Mouse (Mus musculus): ENCODE data around the gene Mecom.

Gene Mecom

DNA sequence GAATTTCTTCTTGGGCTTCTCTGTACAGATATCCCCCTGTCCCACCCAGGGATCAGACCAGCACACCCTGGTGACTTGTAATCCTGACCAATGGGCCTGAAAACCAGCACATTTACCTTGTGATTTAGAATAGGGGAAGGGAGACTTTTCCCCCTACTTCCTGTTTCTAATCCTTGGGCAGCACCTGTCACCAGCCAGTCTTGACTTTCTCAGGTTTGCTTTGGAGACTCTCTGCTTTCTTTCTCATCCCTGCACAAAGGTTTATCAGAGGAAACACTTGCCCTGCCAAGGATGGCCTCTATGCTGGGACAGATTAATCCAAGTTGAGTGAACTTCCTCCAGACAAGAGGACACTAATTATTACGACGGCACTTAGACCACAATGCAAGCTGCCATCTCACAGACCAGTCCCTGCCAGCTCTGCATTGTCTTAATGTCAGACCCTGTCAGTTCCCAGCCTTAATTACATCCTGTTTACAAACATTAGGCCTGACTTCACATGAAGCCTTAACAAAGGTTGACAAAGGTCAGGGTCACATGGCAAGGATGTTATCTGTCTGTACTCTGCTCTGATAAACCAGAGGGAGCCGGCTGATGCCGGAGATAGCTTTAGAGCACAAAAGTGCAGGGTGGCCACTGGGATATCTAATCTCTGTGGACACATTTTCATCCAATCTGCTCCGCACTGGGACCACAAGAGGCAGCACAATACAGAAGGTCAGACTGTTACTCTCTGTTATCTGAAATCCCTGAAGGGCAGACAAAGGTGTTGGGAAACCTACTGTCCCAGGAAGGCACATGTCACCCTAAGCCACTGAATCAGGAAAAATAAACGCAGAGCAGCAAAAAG lies 193.7 kb downstream of the Mecom start:
- no peak for DNase-seq (ENCODE audit: low spot score in 2 of 2)

DNA sequence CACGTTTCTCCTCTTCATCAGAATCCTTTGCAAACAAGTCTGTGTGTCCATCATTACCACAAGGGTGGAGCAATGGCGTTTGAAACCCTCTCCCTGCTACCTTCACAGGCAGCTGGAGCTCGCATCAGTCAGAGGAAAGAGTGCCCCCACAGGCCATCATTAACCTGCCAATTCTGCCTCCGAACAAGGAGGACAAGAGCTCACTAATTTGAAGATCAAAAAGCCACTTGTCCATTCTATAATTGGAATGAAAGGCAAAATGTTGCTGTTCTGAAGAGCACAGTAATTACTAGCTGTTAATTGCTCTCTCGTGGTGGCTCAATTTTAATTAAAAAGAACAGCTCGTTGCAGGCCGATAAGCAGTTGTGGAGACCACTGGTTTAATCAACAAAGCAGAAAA lies 198.5 kb downstream of the Mecom start:
- no peak for DNase-seq (ENCODE audit: low spot score in 2 of 2)

DNA sequence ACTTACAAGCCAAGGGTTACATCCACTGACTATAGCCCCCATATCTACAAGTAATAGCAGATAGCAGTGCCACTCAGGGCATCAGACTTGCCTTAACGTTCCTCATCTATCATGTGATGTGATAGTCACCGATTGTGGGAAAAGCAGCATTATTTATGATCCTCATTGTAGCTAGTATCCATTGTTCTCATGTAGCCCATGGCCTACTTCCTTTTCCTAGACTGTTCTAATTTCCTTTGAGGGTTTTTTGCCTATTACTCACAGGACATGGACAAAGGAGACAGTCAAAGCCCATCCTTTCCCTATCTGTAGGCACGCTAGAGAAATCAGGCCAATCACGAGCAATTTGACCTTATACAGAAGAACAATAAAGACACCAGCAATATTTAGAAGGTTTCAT lies 203.7 kb downstream of the Mecom start:
- DNase-seq (ENCODE audit: low spot score in 2 of 2) = no peak

DNA sequence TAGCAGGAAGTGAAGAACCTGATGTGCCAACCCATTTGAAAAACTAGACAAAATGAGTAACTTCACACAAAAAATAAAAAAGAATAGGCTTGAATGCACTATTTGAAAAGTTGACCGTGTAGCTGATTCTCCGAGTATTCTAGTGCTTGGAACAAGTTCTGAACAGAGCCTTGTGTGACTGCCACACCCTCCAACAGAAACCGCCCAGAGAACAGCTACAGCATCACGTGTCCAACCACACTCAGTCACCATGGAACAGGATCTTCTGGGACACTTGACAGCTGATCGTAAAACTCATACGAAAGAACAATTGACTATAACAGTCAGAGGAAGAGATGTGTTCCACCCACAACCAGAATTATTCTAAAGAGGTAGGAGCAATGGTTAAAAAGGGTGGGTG lies 215.5 kb downstream of the Mecom start:
- no peak for DNase-seq (ENCODE audit: low spot score in 2 of 2)

DNA sequence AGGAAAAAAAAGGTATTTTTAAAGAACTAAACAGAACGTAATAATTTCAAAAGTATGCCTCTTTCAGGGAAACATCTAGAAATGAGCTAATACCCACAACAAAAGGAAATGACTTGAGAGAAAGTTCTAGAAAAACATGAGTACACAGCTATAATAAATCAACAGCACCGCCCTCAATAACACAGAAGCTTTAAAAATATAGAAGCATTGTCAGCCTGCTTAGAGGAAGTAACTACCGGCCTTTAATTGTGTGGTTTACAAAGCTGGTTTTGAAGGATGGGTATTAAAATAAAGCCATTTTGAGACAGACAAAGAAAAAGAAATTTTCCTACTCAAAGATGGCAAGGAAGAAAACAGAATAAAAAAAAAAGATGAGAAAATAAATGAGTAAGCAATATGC lies 217.3 kb downstream of the Mecom start:
- DNase-seq (ENCODE audit: low spot score in 2 of 2) = no peak

DNA sequence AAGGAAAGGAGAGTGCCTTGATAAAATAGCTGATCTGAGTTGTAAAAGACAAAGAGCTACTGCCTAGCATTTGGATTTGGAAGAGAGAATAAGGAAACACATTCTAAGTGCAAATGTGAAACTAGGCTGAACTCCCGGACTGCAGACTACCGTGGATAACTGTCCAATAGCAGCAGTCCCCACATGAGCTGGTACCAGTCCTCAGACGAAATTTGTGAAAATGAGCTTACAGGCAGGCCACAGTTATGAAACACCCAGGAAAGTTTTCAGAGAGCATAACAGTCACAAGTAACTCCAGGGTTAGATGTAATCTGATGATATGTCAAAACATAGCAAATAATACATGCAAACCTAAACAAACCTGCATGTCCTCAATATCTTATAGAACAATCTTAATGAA lies 217.8 kb downstream of the Mecom start:
- no peak for DNase-seq (ENCODE audit: low spot score in 2 of 2)

DNA sequence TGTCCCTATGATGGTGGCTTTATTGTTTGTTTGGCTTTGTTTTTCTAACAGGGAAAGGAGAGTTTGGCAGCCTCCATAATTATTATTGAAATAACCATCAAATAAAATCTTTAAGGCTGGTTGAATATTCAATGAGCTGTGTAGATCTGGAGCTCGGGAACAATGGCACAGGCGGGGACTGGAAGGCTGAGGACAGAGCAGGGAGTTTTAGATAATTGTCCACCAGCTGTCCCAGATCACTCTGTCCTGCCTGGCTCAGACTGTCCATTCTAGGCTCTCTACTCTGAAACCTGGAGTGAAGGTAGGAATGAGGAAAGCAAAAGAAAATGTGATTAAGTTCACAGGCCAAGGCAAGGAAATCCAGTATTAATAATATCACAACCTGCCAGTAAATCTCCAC lies 232.9 kb downstream of the Mecom start:
- no peak for DNase-seq (ENCODE audit: low spot score in 2 of 2)

DNA sequence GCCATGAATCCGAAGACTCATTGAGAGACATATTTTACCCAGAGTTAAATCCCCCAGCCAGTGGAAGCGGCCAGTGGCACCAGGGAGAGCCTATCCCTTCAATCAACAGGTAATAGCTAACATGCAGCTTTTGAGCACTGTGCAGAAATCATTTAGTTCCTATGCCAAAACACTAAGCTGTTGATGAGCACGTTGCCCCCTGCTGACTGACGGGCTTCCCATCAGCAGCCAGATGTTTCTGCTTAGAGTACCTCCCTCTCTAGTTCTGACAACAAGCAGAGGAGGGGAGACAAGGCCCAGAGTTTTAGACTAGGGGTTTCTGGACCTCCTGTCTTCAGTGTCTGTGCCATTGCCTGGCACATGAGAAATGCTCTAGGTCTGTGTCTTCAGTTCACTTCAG lies 239.7 kb downstream of the Mecom start:
- DNase-seq (ENCODE audit: low spot score in 2 of 2) = no peak

DNA sequence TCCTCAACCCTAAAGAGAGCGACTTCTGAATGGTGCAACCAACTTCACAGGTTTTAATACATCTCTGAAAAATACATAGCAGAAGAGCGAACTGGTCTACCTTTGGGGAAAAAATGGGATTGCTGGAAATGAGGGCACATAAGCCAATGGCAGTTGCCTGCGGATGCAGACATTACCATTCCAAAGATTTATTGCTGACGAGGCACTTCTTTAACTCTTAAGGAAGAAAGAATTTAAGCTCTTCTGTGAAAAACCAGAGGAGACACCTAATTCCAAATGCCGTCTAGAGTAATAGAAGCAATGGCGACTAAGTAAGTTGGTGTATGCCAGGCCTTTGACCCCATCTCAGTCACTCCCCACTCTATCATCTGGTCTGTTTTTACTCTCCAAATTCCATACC lies 240.2 kb downstream of the Mecom start:
- no peak for DNase-seq (ENCODE audit: low spot score in 2 of 2)

DNA sequence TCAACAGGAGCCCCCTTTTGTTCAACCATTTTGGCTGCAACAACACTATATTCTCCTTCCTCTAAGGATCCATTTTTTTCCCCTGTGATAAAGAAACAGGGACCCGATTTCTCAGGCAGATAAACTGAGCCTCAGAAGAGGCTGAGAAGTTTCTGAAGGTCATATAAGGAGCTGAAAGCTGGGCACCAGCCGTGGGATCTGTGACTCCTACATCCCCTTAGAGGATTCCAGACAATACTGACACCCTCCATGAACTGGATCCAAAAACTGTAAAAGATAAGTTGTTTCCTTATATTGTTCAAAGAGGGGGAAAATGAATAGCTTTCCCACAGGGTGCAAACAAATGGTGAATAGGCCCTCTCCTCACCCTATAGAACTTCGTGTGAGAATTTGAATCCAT lies 241.7 kb downstream of the Mecom start:
- DNase-seq (ENCODE audit: low spot score in 2 of 2) = no peak

DNA sequence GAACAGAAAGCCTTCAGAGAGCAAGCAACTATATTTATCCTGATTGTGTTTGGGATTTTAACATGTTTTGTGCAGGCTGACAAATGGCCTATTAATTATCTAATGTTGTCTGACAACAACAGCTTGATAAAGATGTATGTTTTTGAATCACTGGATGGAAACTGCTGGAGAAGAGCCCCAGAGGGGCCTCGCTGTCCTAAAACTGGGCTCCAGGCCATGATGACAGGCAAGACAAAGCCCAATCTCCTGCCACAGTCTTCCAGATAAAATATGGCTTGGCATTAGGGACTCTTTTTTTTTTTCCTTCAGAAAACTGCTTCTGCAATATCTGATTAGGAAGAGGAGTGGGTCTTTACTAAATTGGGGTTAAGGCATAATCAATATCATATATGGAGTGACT lies 248.3 kb downstream of the Mecom start:
- DNase-seq (ENCODE audit: low spot score in 2 of 2) = no peak

DNA sequence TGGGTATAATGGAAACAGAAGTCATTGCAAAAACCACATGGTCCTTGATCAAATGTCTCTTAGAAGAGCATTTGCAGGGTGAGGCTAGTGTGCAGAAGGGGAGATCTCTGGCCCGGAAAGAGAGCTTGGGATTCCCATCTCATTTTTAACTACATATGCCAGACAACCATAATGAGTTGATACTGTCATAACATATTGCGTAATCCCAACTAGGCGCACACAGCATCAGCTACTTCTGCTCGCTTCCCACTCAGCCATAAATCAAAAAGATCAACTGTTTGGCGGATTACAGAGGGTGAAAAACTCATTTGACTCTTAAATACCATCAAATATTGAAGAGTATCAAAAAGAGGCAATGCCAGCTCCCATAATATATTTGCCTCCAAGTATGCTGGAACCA lies 253.4 kb downstream of the Mecom start:
- no peak for DNase-seq (ENCODE audit: low spot score in 2 of 2)

DNA sequence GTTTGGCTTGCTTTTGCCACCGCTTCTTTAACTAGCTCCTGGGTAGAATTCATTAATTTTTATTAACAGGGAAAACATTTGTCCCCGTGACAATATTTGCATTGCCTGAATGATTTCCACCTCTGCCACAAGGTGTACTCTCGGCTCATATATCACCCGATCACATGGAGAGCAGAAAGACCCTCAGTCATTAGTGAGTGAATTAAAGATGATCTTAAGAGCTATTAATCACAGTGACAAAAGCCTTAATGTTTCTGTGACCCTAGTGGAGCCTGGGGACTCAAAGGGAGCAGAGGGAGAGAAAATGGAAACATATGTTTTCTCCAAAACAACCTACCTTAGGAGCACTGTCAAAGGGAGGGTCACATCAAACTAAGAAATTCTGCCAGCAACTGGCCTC lies 261.3 kb downstream of the Mecom start:
- no peak for DNase-seq (ENCODE audit: low spot score in 2 of 2)

DNA sequence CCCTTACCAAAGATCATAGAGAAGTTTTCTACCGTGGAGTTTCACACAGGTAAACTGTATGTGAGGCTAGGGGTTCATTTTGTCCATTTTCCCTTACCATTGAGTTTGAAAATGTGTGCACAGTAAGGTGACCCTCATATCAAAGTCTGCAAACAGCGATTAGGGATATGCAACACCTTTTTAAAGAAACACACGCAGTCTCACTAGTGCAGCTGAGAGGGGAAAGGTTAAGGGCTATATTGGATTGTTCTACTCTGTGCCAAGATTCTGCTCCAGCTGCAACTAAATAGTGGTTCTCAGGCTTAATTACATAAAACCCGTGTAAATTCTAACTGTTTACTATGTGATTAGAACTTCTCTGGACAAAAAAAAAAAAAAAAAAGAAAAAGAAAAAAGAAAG lies 263.7 kb downstream of the Mecom start:
- DNase-seq (ENCODE audit: low spot score in 2 of 2) = no peak

DNA sequence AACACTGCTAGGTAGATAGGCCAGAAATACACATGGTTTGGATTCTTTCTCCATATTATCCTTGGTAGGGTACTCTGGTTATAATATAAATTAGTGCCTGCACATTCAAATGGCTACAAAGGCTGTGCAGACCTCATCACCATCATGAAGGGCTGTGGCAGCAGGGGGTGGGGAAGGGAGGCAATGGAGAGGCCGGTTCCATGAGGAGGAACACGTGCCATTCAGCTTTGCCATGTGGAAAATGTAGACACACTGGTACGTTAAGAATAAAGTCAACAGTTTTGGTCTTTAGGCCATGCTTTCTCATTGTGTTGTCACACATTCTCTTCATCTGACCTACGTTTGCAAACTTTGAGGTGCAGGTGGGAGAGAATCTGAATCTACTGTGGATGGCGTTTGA lies 264.2 kb downstream of the Mecom start:
- DNase-seq (ENCODE audit: low spot score in 2 of 2) = no peak

DNA sequence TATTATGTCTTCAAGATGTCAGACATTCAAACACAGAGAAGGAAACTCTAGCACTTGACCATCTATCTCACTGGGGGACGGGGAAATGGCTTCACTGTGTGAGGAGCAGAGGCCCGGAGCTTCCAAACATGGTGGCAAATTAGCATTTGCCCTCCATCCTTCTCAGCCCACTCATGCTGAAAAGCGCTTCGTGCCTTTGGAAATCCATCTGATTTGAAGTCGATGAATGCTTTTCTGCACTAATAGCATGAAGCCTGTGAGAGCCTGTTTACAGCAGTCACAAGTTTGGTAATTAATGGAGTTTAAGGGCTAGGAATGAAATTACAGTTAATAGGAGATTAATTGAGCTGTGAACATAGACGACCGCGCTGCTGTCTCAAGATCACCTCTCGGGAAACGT lies 270.2 kb downstream of the Mecom start:
- DNase-seq (ENCODE audit: low spot score in 2 of 2) = no peak

DNA sequence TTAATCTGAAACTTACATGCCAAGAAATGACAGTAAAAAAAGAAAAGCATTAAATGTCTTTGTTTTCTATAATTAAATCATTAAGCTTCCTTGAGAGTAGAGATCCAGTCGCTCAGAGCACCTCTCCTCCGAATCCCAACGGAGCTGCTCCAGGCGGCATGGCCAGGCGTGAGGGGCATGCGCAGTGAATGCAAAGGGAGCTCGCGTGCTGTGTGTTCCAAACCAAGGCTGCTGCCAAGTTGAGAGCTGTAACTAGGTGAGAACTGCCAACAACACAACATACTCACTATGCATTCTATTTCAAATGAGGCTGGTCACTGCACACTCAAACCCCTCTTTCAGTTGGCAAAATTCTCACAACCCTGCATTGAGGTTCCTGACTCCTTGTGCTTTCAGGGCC lies 271.7 kb downstream of the Mecom start:
- no peak for DNase-seq (ENCODE audit: low spot score in 2 of 2)

DNA sequence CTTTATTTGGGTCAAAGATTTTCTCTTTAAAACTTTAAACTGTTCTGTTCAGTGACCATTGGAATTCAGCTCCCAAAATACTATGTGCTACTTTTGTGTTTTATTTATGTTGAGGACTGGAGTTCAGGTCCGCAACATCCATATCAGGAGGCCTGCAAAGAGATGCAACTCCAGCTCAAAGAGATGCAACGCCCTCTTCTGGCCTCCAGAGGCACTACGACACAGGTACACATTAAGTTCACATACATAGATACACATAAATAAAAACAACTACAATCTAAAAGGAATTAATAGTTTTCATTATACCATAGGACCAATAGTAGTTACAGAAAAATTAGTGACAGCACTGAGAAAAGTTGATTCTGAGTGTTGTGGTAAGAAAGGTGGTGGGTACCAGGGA lies 278.6 kb downstream of the Mecom start:
- DNase-seq (ENCODE audit: low spot score in 2 of 2) = no peak

DNA sequence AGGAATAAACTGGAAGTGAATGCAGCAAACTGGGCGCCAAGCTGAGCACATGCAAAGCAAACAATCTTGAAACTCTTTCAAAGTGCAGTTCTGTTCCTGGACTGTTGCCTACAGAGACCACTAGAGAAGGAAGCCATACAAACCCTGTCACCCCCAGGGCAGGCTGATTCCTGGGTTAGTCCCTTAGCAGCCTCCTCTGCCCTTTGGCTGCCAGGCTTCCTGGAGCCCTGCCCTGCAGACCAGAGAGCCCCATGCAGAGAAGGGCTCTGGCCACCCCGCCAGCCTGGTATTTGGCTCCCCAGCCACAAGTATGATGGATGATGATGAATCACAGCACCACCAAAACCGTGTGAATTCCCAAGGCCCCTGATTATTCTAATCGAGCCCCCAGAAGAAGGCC lies 286.9 kb downstream of the Mecom start:
- DNase-seq (ENCODE audit: low spot score in 2 of 2) = no peak

DNA sequence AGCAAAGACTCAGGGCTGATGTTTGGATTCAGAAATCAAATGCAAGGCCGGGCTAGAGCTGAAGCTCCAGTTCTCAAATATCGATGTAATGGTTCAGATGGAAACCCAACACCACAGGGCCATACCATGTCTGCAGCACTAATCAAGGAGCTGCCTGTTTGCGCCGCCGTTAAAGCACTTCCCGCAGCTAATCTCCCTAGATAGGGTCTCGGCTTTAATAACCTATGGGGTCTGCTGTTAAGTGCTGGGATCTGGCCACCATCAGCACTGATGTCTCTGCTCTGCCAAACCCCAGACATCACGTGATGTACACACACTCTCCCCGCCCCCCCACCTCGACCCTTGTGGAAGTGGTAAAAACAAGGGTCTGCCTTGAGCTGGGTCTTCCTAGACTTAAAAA lies 289.4 kb downstream of the Mecom start:
- no peak for DNase-seq (ENCODE audit: low spot score in 2 of 2)

DNA sequence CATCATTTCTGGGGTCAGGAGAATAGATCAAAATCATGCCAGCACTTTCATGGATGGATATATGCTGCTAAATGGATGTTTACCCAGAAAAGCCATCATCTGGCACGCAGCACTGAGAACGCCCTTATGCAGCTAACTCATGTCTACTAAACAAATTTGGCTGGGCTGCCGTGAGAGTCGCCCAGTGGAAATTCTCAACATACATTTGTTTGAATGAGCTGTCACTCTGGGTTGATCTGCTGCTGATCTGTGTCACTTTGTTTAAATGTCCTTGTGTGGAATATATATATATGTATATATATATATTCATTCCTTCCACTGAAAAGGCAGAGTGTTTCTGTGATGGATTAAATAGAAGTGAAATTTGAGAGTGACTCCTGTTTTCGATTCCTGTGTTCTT lies 290.0 kb downstream of the Mecom start:
- no peak for DNase-seq (ENCODE audit: low spot score in 2 of 2)

DNA sequence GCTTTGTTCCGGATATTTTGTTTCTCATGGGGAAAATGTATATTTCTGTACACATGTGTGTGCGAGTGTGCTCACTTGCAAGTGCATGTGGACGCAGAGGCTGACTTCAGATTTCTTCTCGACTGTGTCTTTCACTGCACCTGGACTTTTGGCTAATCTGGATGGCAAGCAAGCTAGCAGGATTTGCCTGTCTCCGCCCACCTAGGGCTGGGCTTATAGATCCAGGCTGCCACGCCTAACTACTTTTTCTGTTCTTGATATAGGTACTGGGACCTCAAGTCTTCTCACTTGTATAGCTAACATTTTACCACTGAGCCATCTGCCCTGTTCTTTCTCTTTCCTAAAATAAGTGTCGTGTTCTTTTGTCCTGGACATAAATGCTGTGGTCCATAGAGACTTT lies 290.9 kb downstream of the Mecom start:
- DNase-seq (ENCODE audit: low spot score in 2 of 2) = no peak

DNA sequence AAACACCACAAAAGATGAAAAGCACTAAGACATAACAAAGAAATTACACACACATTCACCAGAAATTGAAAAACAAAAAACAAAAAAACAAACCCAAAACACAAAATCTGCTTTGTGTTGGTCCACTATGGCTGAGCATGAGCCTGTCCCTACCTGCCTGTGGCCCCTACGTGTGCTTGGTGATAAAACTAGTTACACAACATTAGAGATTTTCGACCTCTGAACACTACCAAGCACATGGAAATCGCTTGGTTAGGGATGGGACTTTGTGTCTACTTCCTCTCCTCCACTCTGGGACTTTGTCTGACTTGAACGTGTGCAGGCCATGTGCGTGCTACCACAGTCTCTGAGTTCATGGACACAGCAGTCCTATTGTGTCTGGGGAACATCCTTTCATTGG lies 292.0 kb downstream of the Mecom start:
- DNase-seq (ENCODE audit: low spot score in 2 of 2) = no peak

DNA sequence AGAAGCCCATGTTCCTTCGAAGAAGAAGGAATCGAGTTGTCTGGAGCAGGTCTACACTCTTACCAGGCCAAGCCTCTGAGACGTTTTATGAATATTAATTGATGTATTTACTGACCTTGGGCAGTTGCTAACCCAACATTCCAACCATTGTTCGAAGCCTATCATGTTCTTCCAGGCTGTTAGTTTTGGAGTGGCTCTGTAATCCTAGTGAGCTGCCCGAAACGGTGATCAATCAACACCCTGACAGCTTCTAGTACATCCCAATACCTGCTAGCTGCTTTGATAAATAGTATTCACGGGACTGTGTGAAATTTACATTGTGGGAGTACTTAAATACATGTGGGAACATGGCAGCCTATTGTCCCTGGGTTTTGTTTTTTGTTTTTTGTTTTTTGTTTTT lies 293.4 kb downstream of the Mecom start:
- DNase-seq (ENCODE audit: low spot score in 2 of 2) = no peak
